Mouse (Mus musculus) stomach, postnatal 0 days (tissue): ENCODE data around the gene Prrg2. TPM values are rescaled to one million over a fixed set of nuclear protein-coding genes. Genes with fewer than 3 reads are reported as not detected.
A peak's percentile ranks its signal among the peaks of the same experiment; 100 is the strongest.

ENCODE experiments used
- ATAC-seq: fragments of 200-750 bp; cut with Nextera tagmentation; 2 replicates; pipeline ENCODE4 v1.8.0; 2017; ENCODE audit not compliant: low FRiP score, low TSS enrichment
- DNase-seq: peaks from one replicate; pipeline ENCODE4 v3.0.0-alpha.2; 2016; ENCODE audit warnings: low spot score
- H3K27ac ChIP-seq: fragments of 300-500 bp; sonication (generic); replicated peaks from 2 replicates; pipeline ENCODE4 v1.5.1; 2014; ENCODE audit warnings: mild to moderate bottlenecking, control low read depth
- H3K27me3 ChIP-seq: fragments of 300-500 bp; sonication (generic); 2 replicates; pipeline ENCODE4 v1.6.1; 2014; ENCODE audit warnings: low read length; ENCODE audit not compliant: control insufficient read depth, insufficient read depth
- H3K36me3 ChIP-seq: fragments of 300-500 bp; sonication (generic); 2 replicates; pipeline ENCODE4 v1.6.1; 2014; ENCODE audit warnings: low read length, mixed read lengths; ENCODE audit not compliant: control insufficient read depth, insufficient read depth
- H3K4me1 ChIP-seq: fragments of 300-500 bp; sonication (generic); replicated peaks from 2 replicates; pipeline ENCODE4 v1.6.1; 2014; ENCODE audit warnings: antibody characterized with exemption; ENCODE audit not compliant: control insufficient read depth, insufficient read depth
- H3K4me2 ChIP-seq: fragments of 300-500 bp; sonication (generic); replicated peaks from 2 replicates; pipeline ENCODE4 v1.6.1; 2014; ENCODE audit warnings: low read depth, mild to moderate bottlenecking, control low read depth, moderate library complexity
- H3K4me3 ChIP-seq: fragments of 300-500 bp; sonication (generic); 2 replicates; pipeline ENCODE4 v1.5.1; 2014; ENCODE audit warnings: low read depth, low read length, control low read depth
- H3K9ac ChIP-seq: fragments of 300-500 bp; sonication (generic); 2 replicates; pipeline ENCODE4 v1.6.1; 2014; ENCODE audit warnings: mild to moderate bottlenecking, low read length, control low read depth, mixed read lengths
- H3K9me3 ChIP-seq: fragments of 300-500 bp; sonication (generic); 2 replicates; pipeline ENCODE4 v1.6.1; 2016; ENCODE audit warnings: low read length; ENCODE audit not compliant: control insufficient read depth
- CTCF ChIP-seq: IDR thresholded peaks from 2 replicates; pipeline ENCODE4 v1.5.1; 2016; ENCODE audit warnings: antibody characterized with exemption, low read depth, mild to moderate bottlenecking, moderate library complexity
- EP300 ChIP-seq: optimal IDR thresholded peaks from 2 replicates; pipeline ENCODE3; 2016; ENCODE audit warnings: antibody characterized with exemption
- WGBS: fragments of 180-500 bp; shearing (Covaris S2); extraction: QIAGEN DNeasy Blood & Tissue Kit; methylation state at CpG from one replicate; pipeline ENCODE4 v1.1.7; 2014; 5-methylcytosine and 5-hydroxymethylcytosine counted together
- polyA plus RNA-seq: library from polyadenylated mRNA; unstranded; fragments of >200 nt; fragmentation: Nextera tagmentation; extraction: Ambion mirVana; gene quantifications from 2 replicates; pipeline ENCODE4 v1.2.1, GENCODE M21; 2015

Prrg2 gene
- polyA plus RNA-seq, 1 experiment from 2014 or later: 33.6 TPM

- DNase-seq (no peak), ATAC-seq (no peak)
- Histone ChIP-seq H3K4me3 (no peak overlapping the region), H3K4me2 (peak overlapping the region; percentile 52), H3K27me3 (no peaks in the 10 kb centered on the region), H3K27ac (no peak overlapping the region), H3K36me3 (0 out of 2 replicates have a peak, but pooled peaks cover 2% of the 10 kb centered on the region), H3K4me1 (0 out of 2 replicates have a peak, but pooled peaks cover 5% of the 10 kb centered on the region), H3K9me3 (no peaks in the 10 kb centered on the region), H3K9ac (peak overlapping the region; percentile 71)
- 81% methylated on average over 6 of the region's 6 CpGs for WGBS
- TF ChIP-seq EP300: no peak
- TF ChIP-seq CTCF: no peak
Observed at GRCm38 (mm10) chr7:45060632-45061122, 1.8 kb downstream of the Prrg2 start.

GRCm38 (mm10) chr7:45058607-45059571, 3.6 kb downstream of the Prrg2 start:
- no peaks in the 10 kb centered on the region for H3K9me3 ChIP-seq
- no peaks in the 10 kb centered on the region for H3K36me3 ChIP-seq
- no peaks in the 10 kb centered on the region for H3K27me3 ChIP-seq
- no peak overlapping the region for H3K27ac ChIP-seq
- H3K4me2 ChIP-seq: no peak overlapping the region
- ATAC-seq (no peak), DNase-seq (no peak)
- 0 out of 2 replicates have a peak, but pooled peaks cover 5% of the 10 kb centered on the region for H3K4me1 ChIP-seq
- 79% methylated on average over 10 of the region's 10 CpGs for WGBS
- no peak for TF ChIP-seq EP300
- TF ChIP-seq CTCF: no peak
- H3K4me3 ChIP-seq: no peak overlapping the region
- no peak overlapping the region for H3K9ac ChIP-seq

- Histone ChIP-seq H3K4me3 (no peak overlapping the region), H3K4me1 (0 out of 2 replicates have a peak, but pooled peaks cover 5% of the 10 kb centered on the region), H3K27me3 (no peaks in the 10 kb centered on the region), H3K4me2 (no peak overlapping the region), H3K27ac (no peak overlapping the region), H3K36me3 (no peaks in the 10 kb centered on the region), H3K9me3 (no peaks in the 10 kb centered on the region), H3K9ac (no peak overlapping the region)
- ATAC-seq (no peak), DNase-seq (no peak)
- TF ChIP-seq CTCF: no peak
Observed at GRCm38 (mm10) chr7:45056972-45057348, 5.5 kb downstream of the Prrg2 start.

DNA sequence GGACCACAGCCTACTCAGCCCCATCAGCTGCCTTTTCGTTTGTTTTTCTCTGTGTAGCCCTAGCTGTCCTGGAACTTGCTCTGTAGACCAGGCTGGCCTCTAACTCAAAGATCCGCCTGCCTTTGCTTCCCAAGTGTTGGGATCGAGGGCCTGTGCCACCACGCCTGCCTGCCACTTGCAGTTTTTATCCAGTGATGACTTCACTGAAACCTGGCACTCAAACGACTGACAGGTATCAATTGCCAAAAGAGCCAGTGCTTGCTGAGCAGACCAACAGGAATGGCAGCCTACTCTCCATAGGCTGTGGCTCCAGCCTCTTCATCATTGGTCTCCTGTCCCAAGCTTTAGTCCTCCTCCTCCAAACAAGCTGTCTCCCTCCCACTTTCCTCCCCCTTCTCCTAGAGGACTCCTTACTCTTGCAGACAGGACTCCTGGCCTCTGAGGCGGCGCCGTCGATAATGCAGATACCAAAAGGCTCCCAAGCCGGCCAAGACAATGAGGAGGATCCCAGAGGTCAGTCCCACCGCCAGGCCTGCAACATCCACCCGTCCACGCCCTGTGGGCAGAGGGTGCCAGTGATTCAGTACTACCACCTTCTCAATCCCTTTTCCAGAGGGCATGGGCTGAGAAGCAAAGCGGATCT, 6.0 kb downstream of the Prrg2 start:
- no peak for ATAC-seq
- H3K36me3 ChIP-seq: no peaks in the 10 kb centered on the region

DNA sequence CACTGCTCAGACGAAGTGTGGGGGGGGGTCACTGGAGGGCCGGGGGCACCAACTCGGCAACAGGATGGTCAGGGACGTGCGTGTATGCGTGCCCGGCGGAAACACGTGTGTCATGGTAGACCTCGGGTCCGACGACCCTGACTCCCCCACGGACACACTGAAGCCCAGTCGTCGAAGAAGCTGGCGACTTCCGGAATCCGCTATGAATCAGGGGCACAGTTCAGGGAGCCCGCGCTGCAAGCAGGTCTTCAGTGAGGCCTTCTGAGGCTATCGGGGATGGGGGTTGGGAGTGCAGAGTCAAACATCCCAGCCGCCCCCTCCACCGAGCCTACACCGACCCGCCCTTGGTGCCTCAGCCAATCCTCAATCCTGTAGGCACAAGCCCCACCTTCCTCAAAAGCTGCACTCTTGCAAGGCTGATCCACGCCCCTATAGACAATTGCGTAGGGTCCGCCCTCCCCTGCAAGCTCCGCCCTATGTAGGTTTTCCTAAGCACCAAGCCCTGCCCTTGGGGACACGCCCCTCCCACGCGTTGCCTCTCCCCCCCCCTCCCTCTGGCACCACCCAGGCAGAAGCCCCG, 8.5 kb downstream of the Prrg2 start:
- H3K27me3 ChIP-seq: no peaks in the 10 kb centered on the region
- H3K4me2 ChIP-seq: peak overlapping the region; percentile 99
- peak overlapping the region; percentile 97 for H3K27ac ChIP-seq
- peaks cover 3% of the 10 kb centered on the region; the same call in 1 of the 2 replicates for H3K36me3 ChIP-seq
- H3K4me3 ChIP-seq: peak overlapping the region; percentile 83
- no peaks in the 10 kb centered on the region for H3K9me3 ChIP-seq
- TF ChIP-seq EP300 (no peak), CTCF (no peak)
- ATAC-seq: peak; percentile 96
- WGBS: under 1% methylated on average over 33 of the region's 33 CpGs
- 0 out of 2 replicates have a peak, but pooled peaks cover 4% of the 10 kb centered on the region for H3K4me1 ChIP-seq
- peak overlapping the region; percentile 70 for H3K9ac ChIP-seq
- DNase-seq: peak; percentile 97

More for the DNA sequence above, 6.0 kb downstream of the Prrg2 start:
- Histone ChIP-seq H3K4me1 (0 out of 2 replicates have a peak, but pooled peaks cover 4% of the 10 kb centered on the region), H3K9me3 (no peaks in the 10 kb centered on the region), H3K4me3 (no peak overlapping the region), H3K27me3 (no peaks in the 10 kb centered on the region), H3K4me2 (no peak overlapping the region), H3K27ac (no peak overlapping the region), H3K9ac (no peak overlapping the region)
- TF ChIP-seq EP300 (no peak), CTCF (no peak)
- peak; percentile 14 for DNase-seq
- 66% methylated on average over 14 of the region's 14 CpGs for WGBS
